Mouse (Mus musculus): Measurements from ENCODE around the gene Gm17949. TPM values are rescaled to one million over a fixed set of nuclear protein-coding genes. Genes with fewer than 3 reads are reported as not detected.

Gm17949 gene
- polyA plus RNA-seq, 1 experiment from 2014 or later: 0.21 TPM

DNA sequence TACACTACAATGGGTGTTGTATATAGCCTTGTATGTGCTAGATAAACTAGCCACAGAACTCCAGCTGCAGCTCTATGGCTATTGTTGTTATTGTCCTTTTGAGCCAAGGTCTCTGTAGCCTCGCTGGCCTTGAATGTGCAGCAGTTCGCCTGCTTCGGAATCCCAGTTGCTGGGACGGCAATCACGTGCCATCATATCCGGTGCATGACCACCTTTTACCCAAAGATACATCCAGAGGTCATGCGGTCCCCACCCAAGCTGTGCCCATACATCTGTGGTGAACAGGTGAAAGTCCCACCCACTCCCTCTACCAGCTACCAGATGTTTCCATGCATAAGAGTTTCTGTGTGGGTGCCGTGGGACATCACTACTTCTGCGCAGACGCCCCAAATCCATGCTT lies 49.8 kb downstream of the Gm17949 start:
- H3K9ac ChIP-seq (ENCODE audit: low read length): no peak overlapping the region
- no peak overlapping the region for H3K4me3 ChIP-seq (ENCODE audit: low read depth, low read length)
- H3K36me3 ChIP-seq (ENCODE audit: control insufficient read depth, insufficient read depth, low read length): no peaks in the 10 kb centered on the region
- ATAC-seq (ENCODE audit: insufficient number of reproducible peaks, low FRiP score, low TSS enrichment, low read depth): no peak
- peak overlapping the region; percentile 72; the same call in 1 of the 2 replicates for H3K4me2 ChIP-seq (ENCODE audit: low read depth, severe bottlenecking)
- H3K27me3 ChIP-seq (ENCODE audit: control insufficient read depth, insufficient read depth, low read length): peaks cover 42% of the 10 kb centered on the region
- no peaks in the 10 kb centered on the region for H3K9me3 ChIP-seq (ENCODE audit: control insufficient read depth, low read length)
- 44% methylated on average over 10 of the region's 10 CpGs for WGBS
- no peaks in the 10 kb centered on the region for H3K4me1 ChIP-seq (ENCODE audit: control insufficient read depth, insufficient read depth, low read length)
- no peak for DNase-seq (ENCODE audit: low spot score)
- H3K27ac ChIP-seq (replicated peaks; ENCODE audit: low read depth, low read length): no peak overlapping the region

DNA sequence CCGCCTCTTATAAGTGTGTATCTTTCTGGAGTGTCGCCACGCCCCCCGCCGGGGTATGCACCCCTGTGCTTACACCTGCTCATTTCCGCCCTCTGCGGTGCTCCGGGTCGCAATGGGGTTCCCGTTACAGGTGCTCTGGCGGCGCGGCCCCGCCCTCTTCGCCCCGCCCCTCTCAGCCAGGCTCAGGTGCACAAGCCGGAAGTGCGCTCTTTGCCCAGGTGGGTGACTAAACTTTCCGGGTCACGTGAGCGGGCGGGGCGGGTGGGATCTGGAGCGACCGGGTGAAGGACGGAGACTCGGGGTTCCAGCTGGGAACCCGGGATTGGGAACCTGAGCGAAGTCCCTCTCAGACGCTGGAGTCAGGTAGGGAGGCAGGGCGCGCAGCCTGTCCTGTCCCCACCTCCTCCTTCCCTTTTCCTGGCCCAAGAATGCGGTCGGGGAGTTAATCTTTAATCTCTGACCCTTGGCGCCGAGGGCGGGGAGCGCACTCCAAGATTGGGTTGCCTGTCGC lies 50.8 kb downstream of the Gm17949 start:
- Histone ChIP-seq H3K9ac (ENCODE audit: low read length) (no peak overlapping the region), H3K27me3 (ENCODE audit: control insufficient read depth, insufficient read depth, low read length) (peaks cover 46% of the 10 kb centered on the region), H3K9me3 (ENCODE audit: control insufficient read depth, low read length) (no peaks in the 10 kb centered on the region), H3K36me3 (ENCODE audit: control insufficient read depth, insufficient read depth, low read length) (no peaks in the 10 kb centered on the region), H3K27ac (replicated peaks; ENCODE audit: low read depth, low read length) (no peak overlapping the region), H3K4me3 (ENCODE audit: low read depth, low read length) (peak overlapping the region; percentile 17; the same call in 1 of the 2 replicates), H3K4me1 (ENCODE audit: control insufficient read depth, insufficient read depth, low read length) (no peaks in the 10 kb centered on the region), H3K4me2 (ENCODE audit: low read depth, severe bottlenecking) (peak overlapping the region; percentile 24)
- DNase-seq (ENCODE audit: low spot score) (no peak), ATAC-seq (ENCODE audit: insufficient number of reproducible peaks, low FRiP score, low TSS enrichment, low read depth) (no peak)
- 1% methylated on average over 39 of the region's 39 CpGs for WGBS

DNA sequence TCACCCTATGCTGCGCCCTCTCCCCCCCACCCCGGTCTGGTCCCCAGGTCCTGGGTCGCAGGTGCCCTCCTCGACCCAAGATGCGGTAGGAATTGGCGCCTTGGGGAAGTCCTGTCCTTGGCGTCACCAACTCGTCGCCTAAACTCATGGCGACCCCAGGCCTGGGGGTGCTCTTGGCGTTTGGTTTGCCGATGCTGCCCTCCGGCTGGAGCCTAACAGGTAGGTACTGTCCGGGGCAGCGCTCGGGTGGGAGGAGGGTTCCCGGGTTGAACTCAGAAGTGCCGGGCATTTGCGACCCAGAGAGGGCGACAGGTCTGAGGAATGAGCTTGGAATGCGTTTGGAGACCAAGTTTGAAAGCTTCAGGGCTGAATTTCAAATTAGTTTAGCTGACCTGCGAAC lies 51.3 kb downstream of the Gm17949 start:
- Histone ChIP-seq H3K4me2 (ENCODE audit: low read depth, severe bottlenecking) (peak overlapping the region; percentile 24; the same call in 1 of the 2 replicates), H3K27me3 (ENCODE audit: control insufficient read depth, insufficient read depth, low read length) (peaks cover 46% of the 10 kb centered on the region), H3K36me3 (ENCODE audit: control insufficient read depth, insufficient read depth, low read length) (no peaks in the 10 kb centered on the region), H3K9ac (ENCODE audit: low read length) (no peak overlapping the region), H3K4me3 (ENCODE audit: low read depth, low read length) (peak overlapping the region; percentile 17; the same call in 1 of the 2 replicates), H3K4me1 (ENCODE audit: control insufficient read depth, insufficient read depth, low read length) (no peaks in the 10 kb centered on the region), H3K9me3 (ENCODE audit: control insufficient read depth, low read length) (no peaks in the 10 kb centered on the region), H3K27ac (replicated peaks; ENCODE audit: low read depth, low read length) (no peak overlapping the region)
- ATAC-seq (ENCODE audit: insufficient number of reproducible peaks, low FRiP score, low TSS enrichment, low read depth) (no peak), DNase-seq (ENCODE audit: low spot score) (no peak)
- 1% methylated on average over 21 of the region's 22 CpGs for WGBS

DNA sequence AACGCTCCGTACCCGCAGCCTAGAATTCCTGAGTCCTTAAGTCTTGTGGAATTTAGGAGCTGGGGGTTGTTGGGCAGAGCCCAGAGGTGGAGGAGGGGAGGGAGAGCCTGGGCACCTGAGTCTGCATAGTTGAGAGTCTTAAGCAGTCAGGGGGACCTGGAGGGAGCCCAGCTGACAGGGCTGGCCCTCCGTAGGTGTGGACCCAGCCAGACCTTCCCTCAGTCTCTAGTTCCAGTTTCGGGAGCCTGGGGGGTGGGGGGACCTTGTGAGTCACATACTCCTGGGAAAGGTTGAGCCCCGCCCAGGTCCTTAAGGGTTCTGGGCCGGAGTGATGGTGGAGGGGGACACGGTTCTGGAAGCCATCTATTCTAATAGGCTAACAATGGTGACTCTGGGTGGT lies 51.8 kb downstream of the Gm17949 start:
- 8% methylated on average over 8 of the region's 8 CpGs for WGBS
- no peaks in the 10 kb centered on the region for H3K36me3 ChIP-seq (ENCODE audit: control insufficient read depth, insufficient read depth, low read length)
- no peak overlapping the region for H3K4me3 ChIP-seq (ENCODE audit: low read depth, low read length)
- H3K9me3 ChIP-seq (ENCODE audit: control insufficient read depth, low read length): no peaks in the 10 kb centered on the region
- H3K4me1 ChIP-seq (ENCODE audit: control insufficient read depth, insufficient read depth, low read length): no peaks in the 10 kb centered on the region
- H3K27me3 ChIP-seq (ENCODE audit: control insufficient read depth, insufficient read depth, low read length): peaks cover 46% of the 10 kb centered on the region
- H3K4me2 ChIP-seq (ENCODE audit: low read depth, severe bottlenecking): no peak overlapping the region
- H3K9ac ChIP-seq (ENCODE audit: low read length): no peak overlapping the region
- DNase-seq (ENCODE audit: low spot score): no peak
- no peak for ATAC-seq (ENCODE audit: insufficient number of reproducible peaks, low FRiP score, low TSS enrichment, low read depth)
- H3K27ac ChIP-seq (replicated peaks; ENCODE audit: low read depth, low read length): no peak overlapping the region

DNA sequence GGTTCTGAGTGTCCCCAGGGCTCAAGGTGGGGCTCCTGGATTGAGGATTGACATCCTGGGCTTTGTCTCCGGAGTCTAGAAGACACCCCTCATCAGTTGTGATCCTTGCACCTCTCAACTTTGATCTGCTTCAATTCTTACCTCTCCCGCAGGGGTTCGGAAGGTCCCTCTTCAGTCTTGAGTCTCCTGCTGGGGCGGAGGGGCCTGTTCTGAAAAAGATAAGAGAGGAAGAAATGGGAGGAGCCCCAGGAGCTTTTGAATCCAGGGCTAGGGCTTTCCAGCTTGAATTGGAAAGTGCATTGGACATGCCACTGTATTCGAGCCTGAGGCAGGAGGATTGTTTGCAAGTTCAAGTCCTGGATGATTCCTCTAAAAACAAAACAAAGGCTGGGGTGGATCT lies 55.6 kb downstream of the Gm17949 start:
- H3K36me3 ChIP-seq (ENCODE audit: control insufficient read depth, insufficient read depth, low read length): no peaks in the 10 kb centered on the region
- peaks cover 38% of the 10 kb centered on the region for H3K27me3 ChIP-seq (ENCODE audit: control insufficient read depth, insufficient read depth, low read length)
- no peak overlapping the region for H3K4me3 ChIP-seq (ENCODE audit: low read depth, low read length)
- H3K9me3 ChIP-seq (ENCODE audit: control insufficient read depth, low read length): no peaks in the 10 kb centered on the region
- H3K27ac ChIP-seq (replicated peaks; ENCODE audit: low read depth, low read length): no peak overlapping the region
- H3K4me2 ChIP-seq (ENCODE audit: low read depth, severe bottlenecking): no peak overlapping the region
- no peak overlapping the region for H3K9ac ChIP-seq (ENCODE audit: low read length)
- 68% methylated on average over 5 of the region's 5 CpGs for WGBS
- DNase-seq (ENCODE audit: low spot score) (no peak), ATAC-seq (ENCODE audit: insufficient number of reproducible peaks, low FRiP score, low TSS enrichment, low read depth) (no peak)
- no peaks in the 10 kb centered on the region for H3K4me1 ChIP-seq (ENCODE audit: control insufficient read depth, insufficient read depth, low read length)

DNA sequence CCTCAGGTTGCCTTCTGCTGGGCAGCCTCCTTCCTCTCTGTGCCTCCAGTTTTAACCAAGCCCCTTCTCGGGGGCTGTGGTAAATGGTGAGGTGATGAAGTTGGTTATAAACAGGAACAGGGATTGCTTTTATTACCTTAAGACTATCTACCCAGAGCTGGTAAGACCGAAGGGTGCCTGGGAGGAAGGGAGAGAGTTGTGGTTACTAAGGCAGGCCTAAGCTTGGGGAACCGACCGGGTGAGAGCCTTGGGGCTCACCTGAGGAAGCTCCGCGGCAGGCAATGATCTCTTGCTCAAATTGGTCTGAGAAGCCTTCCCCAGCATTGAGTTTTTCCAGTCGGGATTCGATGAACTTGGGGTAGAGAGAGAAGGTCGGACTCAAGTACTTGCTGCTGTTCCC lies 59.0 kb downstream of the Gm17949 start:
- Histone ChIP-seq H3K4me3 (ENCODE audit: low read depth, low read length) (no peak overlapping the region), H3K4me2 (ENCODE audit: low read depth, severe bottlenecking) (no peak overlapping the region), H3K4me1 (ENCODE audit: control insufficient read depth, insufficient read depth, low read length) (no peaks in the 10 kb centered on the region), H3K9me3 (ENCODE audit: control insufficient read depth, low read length) (no peaks in the 10 kb centered on the region), H3K9ac (ENCODE audit: low read length) (no peak overlapping the region), H3K27ac (replicated peaks; ENCODE audit: low read depth, low read length) (no peak overlapping the region), H3K36me3 (ENCODE audit: control insufficient read depth, insufficient read depth, low read length) (no peaks in the 10 kb centered on the region), H3K27me3 (ENCODE audit: control insufficient read depth, insufficient read depth, low read length) (peaks cover 16% of the 10 kb centered on the region)
- DNase-seq (ENCODE audit: low spot score): no peak
- 7% methylated on average over 9 of the region's 9 CpGs for WGBS
- ATAC-seq (ENCODE audit: insufficient number of reproducible peaks, low FRiP score, low TSS enrichment, low read depth): no peak

DNA sequence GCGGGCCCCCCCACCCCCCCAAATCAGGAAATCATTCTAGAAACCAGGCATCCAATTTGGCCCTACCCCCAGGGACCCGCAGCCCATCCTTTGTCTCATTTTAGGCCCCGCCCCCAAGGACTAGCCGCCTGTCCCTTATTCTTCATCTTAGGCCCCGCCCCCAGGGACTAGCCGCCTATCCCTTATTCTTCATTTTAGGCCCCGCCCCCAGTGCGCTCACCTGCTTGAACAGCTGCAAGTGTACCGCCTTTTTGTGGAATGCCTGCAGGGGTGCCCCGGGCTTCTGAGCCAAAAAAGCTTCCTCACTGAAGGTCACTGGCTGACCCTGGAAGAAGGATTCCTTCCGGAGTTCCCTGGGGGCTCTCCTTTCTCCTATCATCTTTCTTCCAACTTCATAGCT lies 59.4 kb downstream of the Gm17949 start:
- no peak overlapping the region for H3K4me2 ChIP-seq (ENCODE audit: low read depth, severe bottlenecking)
- peak; percentile 52 for DNase-seq (ENCODE audit: low spot score)
- WGBS: 4% methylated on average over 11 of the region's 11 CpGs
- H3K36me3 ChIP-seq (ENCODE audit: control insufficient read depth, insufficient read depth, low read length): no peaks in the 10 kb centered on the region
- no peak overlapping the region for H3K4me3 ChIP-seq (ENCODE audit: low read depth, low read length)
- peaks cover 13% of the 10 kb centered on the region for H3K27me3 ChIP-seq (ENCODE audit: control insufficient read depth, insufficient read depth, low read length)
- H3K4me1 ChIP-seq (ENCODE audit: control insufficient read depth, insufficient read depth, low read length): no peaks in the 10 kb centered on the region
- no peak overlapping the region for H3K9ac ChIP-seq (ENCODE audit: low read length)
- no peak overlapping the region for H3K27ac ChIP-seq (replicated peaks; ENCODE audit: low read depth, low read length)
- no peaks in the 10 kb centered on the region for H3K9me3 ChIP-seq (ENCODE audit: control insufficient read depth, low read length)
- ATAC-seq (ENCODE audit: insufficient number of reproducible peaks, low FRiP score, low TSS enrichment, low read depth): no peak

Other genes with a start within 250 kb of the Gm17949 start
- gene Dus3l, start 246.7 kb upstream of the Gm17949 start, polyA plus RNA-seq (2014; fragmentation: Nextera tagmentation; extraction: Ambion mirVana): 37.3 and 38.2 TPM in 2 replicates
- 1.2 TPM in 2 replicates for gene Prr22, start 241.2 kb upstream of the Gm17949 start, polyA plus RNA-seq (2014; fragmentation: Nextera tagmentation; extraction: Ambion mirVana)
- gene Rfx2, start 180.5 kb upstream of the Gm17949 start, polyA plus RNA-seq (2014; fragmentation: Nextera tagmentation; extraction: Ambion mirVana): 2.7 and 2.9 TPM in 2 replicates
- not detected in 2 replicates for gene Acsbg2, start 137.0 kb upstream of the Gm17949 start, polyA plus RNA-seq (2014; fragmentation: Nextera tagmentation; extraction: Ambion mirVana)
- 0.40 and 0.50 TPM in 2 replicates for gene 1700061G19Rik, start 136.0 kb upstream of the Gm17949 start, polyA plus RNA-seq (2014; fragmentation: Nextera tagmentation; extraction: Ambion mirVana)
- 33.6 and 43.1 TPM in 2 replicates for gene Mllt1, start 76.1 kb upstream of the Gm17949 start, polyA plus RNA-seq (2014; fragmentation: Nextera tagmentation; extraction: Ambion mirVana)
- not detected in 2 replicates for gene Acer1, start 29.3 kb upstream of the Gm17949 start, polyA plus RNA-seq (2014; fragmentation: Nextera tagmentation; extraction: Ambion mirVana)
- gene Clpp, start 21.2 kb upstream of the Gm17949 start, polyA plus RNA-seq (2014; fragmentation: Nextera tagmentation; extraction: Ambion mirVana): 155 and 159 TPM in 2 replicates
- 40.2 and 42.1 TPM in 2 replicates for gene Alkbh7, start 14.1 kb upstream of the Gm17949 start, polyA plus RNA-seq (2014; fragmentation: Nextera tagmentation; extraction: Ambion mirVana)
- 0.72 TPM in 1 of 2 replicates, not detected in the other for gene Pspn, start 11.5 kb upstream of the Gm17949 start, polyA plus RNA-seq (2014; fragmentation: Nextera tagmentation; extraction: Ambion mirVana)
- 73.8 and 76.6 TPM in 2 replicates for gene Gtf2f1, start 181 bp upstream of the Gm17949 start, polyA plus RNA-seq (2014; fragmentation: Nextera tagmentation; extraction: Ambion mirVana)
- 48.4 and 48.7 TPM in 2 replicates for gene Khsrp, start 20.1 kb downstream of the Gm17949 start, polyA plus RNA-seq (2014; fragmentation: Nextera tagmentation; extraction: Ambion mirVana)
- gene Slc25a41, start 30.2 kb downstream of the Gm17949 start, polyA plus RNA-seq (2014; fragmentation: Nextera tagmentation; extraction: Ambion mirVana): not detected in 2 replicates
- gene Crb3, start 47.6 kb downstream of the Gm17949 start, polyA plus RNA-seq (2014; fragmentation: Nextera tagmentation; extraction: Ambion mirVana): 1.0 and 1.1 TPM in 2 replicates
- 4.5 TPM in 2 replicates for gene Slc25a23, start 48.4 kb downstream of the Gm17949 start, polyA plus RNA-seq (2014; fragmentation: Nextera tagmentation; extraction: Ambion mirVana)
- gene Dennd1c, start 67.0 kb downstream of the Gm17949 start, polyA plus RNA-seq (2014; fragmentation: Nextera tagmentation; extraction: Ambion mirVana): 0.43 and 0.51 TPM in 2 replicates
- 11.1 and 11.8 TPM in 2 replicates for gene Tubb4a, start 76.3 kb downstream of the Gm17949 start, polyA plus RNA-seq (2014; fragmentation: Nextera tagmentation; extraction: Ambion mirVana)
- gene Tnfsf9, start 93.9 kb downstream of the Gm17949 start, polyA plus RNA-seq (2014; fragmentation: Nextera tagmentation; extraction: Ambion mirVana): 8.4 and 9.3 TPM in 2 replicates
- gene Cd70, start 138.3 kb downstream of the Gm17949 start, polyA plus RNA-seq (2014; fragmentation: Nextera tagmentation; extraction: Ambion mirVana): not detected in 2 replicates
- 0.17 and 0.31 TPM in 2 replicates for gene Tnfsf14, start 182.7 kb downstream of the Gm17949 start, polyA plus RNA-seq (2014; fragmentation: Nextera tagmentation; extraction: Ambion mirVana)
- 0.03 and 0.21 TPM in 2 replicates for gene C3, start 216.7 kb downstream of the Gm17949 start, polyA plus RNA-seq (2014; fragmentation: Nextera tagmentation; extraction: Ambion mirVana)
- 28.2 and 30.8 TPM in 2 replicates for gene Gpr108, start 237.0 kb downstream of the Gm17949 start, polyA plus RNA-seq (2014; fragmentation: Nextera tagmentation; extraction: Ambion mirVana)
- gene Trip10, start 238.0 kb downstream of the Gm17949 start, polyA plus RNA-seq (2014; fragmentation: Nextera tagmentation; extraction: Ambion mirVana): 27.8 and 28.4 TPM in 2 replicates

All from limb, embryonic 11.5 days (tissue).